Mouse (Mus musculus) heart, postnatal 14 days (tissue): ENCODE data around the gene Mrpl3. TPM values are rescaled to one million over a fixed set of nuclear protein-coding genes. Genes with fewer than 3 reads are reported as not detected.
A peak's percentile ranks its signal among the peaks of the same experiment; 100 is the strongest.

Experiments used
- DNase-seq, 2 experiments: peaks; one replicate each; pipeline ENCODE4 v3.0.0; 2021 to 2022
- intact Hi-C: fragments of 180-260 bp; cut with DNase I; formaldehyde crosslinking; loops from one replicate; pipeline ENCODE4 v1.15.1; 2025
- long read RNA-seq, 2 experiments: library from polyadenylated mRNA; stranded (forward); transcript quantifications; one replicate each; pipeline ENCODE4 v2.0.0; 2021
- total RNA-seq, 2 experiments: library from RNA; stranded (reverse); gene quantifications; 2 replicates each; pipeline ENCODE4 v1.2.3; 2021

Mrpl3 gene
- total RNA-seq = 100 to 1,000 TPM; 131 to 144 TPM
- long read RNA-seq, experiment 1, transcript Mrpl3-201 (10 exons, 3,972 nt) = major isoform, 135 of 145 reads
- long read RNA-seq, experiment 1, partial matches to known transcripts = 5 of 145 reads
- long read RNA-seq, experiment 1, other reads (novel, unspliced or antisense) = 2 of 145 reads
- long read RNA-seq, experiment 2, transcript Mrpl3-205 (9 exons, 2,309 nt) = minor isoform, 8 of 120 reads
- long read RNA-seq, experiment 2, transcript Mrpl3-201 (10 exons, 3,972 nt) = major isoform, 104 of 120 reads
- long read RNA-seq, experiment 2, partial matches to known transcripts = 2 of 120 reads
- long read RNA-seq, experiment 2, other reads (novel, unspliced or antisense) = 6 of 120 reads

GRCm38 (mm10) chr9:105053147-105053557 lies at the start of gene Mrpl3:
TSS of gene Mrpl3 (plus strand) at chr9:105053239.
- intact Hi-C loops = loop anchor here (5.0 kb wide), 1 partner anchor 339 kb away; no protein-coding TSS in a partner anchor
- peak; percentile 86 to 92 for DNase-seq

GRCm38 (mm10) chr9:105010721-105011120 lies 42.3 kb upstream of the Mrpl3 start:
- intact Hi-C loops = no loop called here
- DNase-seq = no peak

GRCm38 (mm10) chr9:105018186-105018585 lies 34.9 kb upstream of the Mrpl3 start:
- no peak for DNase-seq
- intact Hi-C loops = no loop called here

- DNase-seq = peak in 1 of 2 experiments; percentile 2
- intact Hi-C loops = no loop called here
Observed at GRCm38 (mm10) chr9:105028311-105028710, 24.7 kb upstream of the Mrpl3 start.

GRCm38 (mm10) chr9:105032572-105032971 lies 20.5 kb upstream of the Mrpl3 start:
- no peak for DNase-seq
- intact Hi-C loops = no loop called here

- DNase-seq = no peak
- intact Hi-C loops = no loop called here
Observed at GRCm38 (mm10) chr9:105033641-105034040, 19.4 kb upstream of the Mrpl3 start.

GRCm38 (mm10) chr9:105037847-105038246 lies 15.2 kb upstream of the Mrpl3 start:
- intact Hi-C loops = no loop called here
- no peak for DNase-seq

GRCm38 (mm10) chr9:105046014-105046413 lies 7.0 kb upstream of the Mrpl3 start:
- intact Hi-C loops = no loop called here

GRCm38 (mm10) chr9:105048351-105048750 lies 4.7 kb upstream of the Mrpl3 start:
- DNase-seq = no peak
- intact Hi-C loops = no loop called here

More at GRCm38 (mm10) chr9:105046014-105046413, 7.0 kb upstream of the Mrpl3 start:
- no peak for DNase-seq

GRCm38 (mm10) chr9:105049636-105050035 lies 3.4 kb upstream of the Mrpl3 start:
- DNase-seq = no peak
- intact Hi-C loops = loop anchor here (5.0 kb wide), 1 partner anchor 343 kb away; no protein-coding TSS in a partner anchor

- no peak for DNase-seq
- intact Hi-C loops = loop anchor here (5.0 kb wide), 1 partner anchor 342 kb away; no protein-coding TSS in a partner anchor
Observed at GRCm38 (mm10) chr9:105050257-105050656, 2.8 kb upstream of the Mrpl3 start.

GRCm38 (mm10) chr9:105053812-105054211 lies 773 bp downstream of the Mrpl3 start:
- intact Hi-C loops = loop anchor here (5.0 kb wide), 1 partner anchor 338 kb away; no protein-coding TSS in a partner anchor
- DNase-seq = no peak

GRCm38 (mm10) chr9:105069106-105069505 lies 16.1 kb downstream of the Mrpl3 start:
- intact Hi-C loops = no loop called here

GRCm38 (mm10) chr9:105072991-105073748 lies 20.1 kb downstream of the Mrpl3 start:
- DNase-seq = no peak
- intact Hi-C loops = no loop called here

More at GRCm38 (mm10) chr9:105069106-105069505, 16.1 kb downstream of the Mrpl3 start:
- DNase-seq = no peak

- intact Hi-C loops = no loop called here
- no peak for DNase-seq
Observed at GRCm38 (mm10) chr9:105074851-105075250, 21.8 kb downstream of the Mrpl3 start.

- intact Hi-C loops = no loop called here
- no peak for DNase-seq
Observed at GRCm38 (mm10) chr9:105076756-105077424, 23.9 kb downstream of the Mrpl3 start.

GRCm38 (mm10) chr9:105078460-105078859 lies 25.4 kb downstream of the Mrpl3 start:
- no peak for DNase-seq
- intact Hi-C loops = no loop called here

- DNase-seq = no peak
- intact Hi-C loops = no loop called here
Observed at GRCm38 (mm10) chr9:105080246-105080645, 27.2 kb downstream of the Mrpl3 start.

GRCm38 (mm10) chr9:105100807-105101570 lies 48.0 kb downstream of the Mrpl3 start:
- no peak for DNase-seq
- intact Hi-C loops = no loop called here

- intact Hi-C loops = no loop called here
- no peak for DNase-seq
Observed at GRCm38 (mm10) chr9:105101911-105102310, 48.9 kb downstream of the Mrpl3 start.
